Mouse (Mus musculus): ENCODE results near the gene Trim11.
"Not testable (repeated sequence)": the region's sequence is repeated elsewhere in the genome, so short reads cannot be mapped to it uniquely, and the experiment has no call there.

Trim11 gene

DNA sequence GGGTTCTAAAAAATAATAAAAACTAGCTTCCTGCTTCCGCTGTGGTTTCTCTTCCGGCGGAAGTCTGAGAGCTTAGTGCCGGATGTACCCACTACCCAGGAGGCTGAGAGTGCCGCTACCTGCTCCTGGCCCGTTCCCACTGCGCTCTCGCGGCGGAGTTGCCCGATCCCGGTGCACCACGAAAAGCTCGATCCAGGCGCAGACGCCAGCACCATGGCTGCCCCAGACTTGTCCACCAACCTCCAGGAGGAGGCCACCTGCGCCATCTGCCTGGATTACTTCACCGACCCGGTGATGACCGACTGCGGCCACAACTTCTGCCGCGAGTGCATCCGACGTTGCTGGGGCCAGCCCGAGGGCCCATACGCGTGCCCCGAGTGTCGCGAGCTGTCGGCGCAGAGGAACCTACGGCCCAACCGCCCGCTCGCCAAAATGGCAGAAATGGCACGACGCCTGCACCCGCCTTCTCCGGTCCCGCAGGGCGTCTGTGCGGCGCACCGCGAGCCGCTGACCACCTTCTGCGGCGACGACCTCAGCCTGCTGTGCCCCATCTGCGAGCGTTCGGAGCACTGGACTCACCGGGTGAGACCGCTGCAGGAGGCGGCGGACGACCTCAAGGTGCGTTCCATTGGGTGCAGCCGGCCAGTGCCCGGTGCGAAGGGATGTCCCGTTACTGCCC, at the start of gene Trim11:
Gene Trim11, plus strand, starts transcription at position 67 of the 679 bp plus-strand sequence.
- DNase-seq, result peak; percentile 75

- DNase-seq, result no peak
Measured at GRCm38 (mm10) chr11:58929055-58929454, 48.8 kb upstream of the Trim11 start.

DNA sequence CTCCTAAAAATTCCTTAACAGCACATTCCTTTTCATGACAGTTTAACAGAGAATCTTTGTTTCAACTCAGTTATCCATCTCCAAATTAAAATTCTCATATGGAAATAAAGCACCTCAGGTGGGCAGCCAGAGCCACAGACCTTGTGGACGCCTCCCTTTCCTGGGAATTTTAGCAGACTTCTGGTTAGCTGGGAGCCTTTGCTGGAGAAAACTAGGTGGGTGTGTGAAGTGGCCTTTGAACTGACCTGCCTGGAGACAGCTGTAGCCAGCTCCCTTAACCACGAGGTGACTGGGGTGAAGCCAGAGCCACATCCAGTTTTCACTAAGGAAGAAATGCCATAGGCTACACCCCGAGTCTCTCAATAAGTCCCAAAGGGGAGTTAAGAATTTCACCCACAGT, 48.3 kb upstream of the Trim11 start:
- DNase-seq, result no peak

GRCm38 (mm10) chr11:58930254-58930653, 47.6 kb upstream of the Trim11 start:
- DNase-seq, result no peak

- no peak for DNase-seq
Measured at GRCm38 (mm10) chr11:58931576-58931975, 46.3 kb upstream of the Trim11 start.

DNA sequence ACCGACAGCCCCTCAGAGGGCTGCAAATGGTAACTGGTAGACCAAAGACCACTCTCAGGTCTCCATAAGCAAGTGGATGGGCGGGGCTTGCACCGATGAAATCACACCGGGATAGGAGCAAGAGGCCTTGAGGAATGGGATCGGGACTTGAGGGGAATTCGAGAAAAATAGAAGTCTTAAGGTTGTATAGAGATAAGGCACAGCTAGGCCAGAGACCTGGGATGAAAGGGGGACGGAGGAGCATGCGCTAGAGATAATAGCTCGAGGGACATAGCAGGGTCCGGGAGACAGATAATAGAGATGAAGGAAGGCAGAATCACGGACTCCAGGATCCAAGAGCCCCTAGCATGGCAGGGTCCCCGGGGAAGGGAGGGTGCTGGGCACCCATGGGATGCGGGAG, 40.0 kb upstream of the Trim11 start:
- no peak for DNase-seq

GRCm38 (mm10) chr11:58938322-58939087, 39.4 kb upstream of the Trim11 start, which contains the start of gene Rnf187:
Rnf187 (minus strand) TSS chr11:58938916.
- DNase-seq, result peak; percentile 90

DNA sequence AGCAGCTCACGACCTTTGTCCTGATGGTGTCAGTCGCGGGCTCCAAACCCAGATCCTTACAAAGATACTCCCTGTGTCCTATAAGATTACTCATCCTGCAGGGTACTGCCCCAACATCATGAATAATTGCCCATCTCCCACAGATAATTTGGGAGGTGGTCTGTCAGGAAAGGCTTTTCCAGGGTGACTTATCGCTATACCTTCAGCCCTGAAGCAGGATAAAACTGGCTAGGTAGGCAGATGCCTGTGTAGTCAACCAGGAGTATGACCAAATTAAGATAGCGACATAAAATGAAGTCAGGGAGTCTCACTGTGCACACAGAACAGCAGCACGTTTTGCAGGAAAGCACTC, 38.8 kb upstream of the Trim11 start:
- no peak for DNase-seq

GRCm38 (mm10) chr11:58944136-58944535, 33.8 kb upstream of the Trim11 start:
- no peak for DNase-seq

DNA sequence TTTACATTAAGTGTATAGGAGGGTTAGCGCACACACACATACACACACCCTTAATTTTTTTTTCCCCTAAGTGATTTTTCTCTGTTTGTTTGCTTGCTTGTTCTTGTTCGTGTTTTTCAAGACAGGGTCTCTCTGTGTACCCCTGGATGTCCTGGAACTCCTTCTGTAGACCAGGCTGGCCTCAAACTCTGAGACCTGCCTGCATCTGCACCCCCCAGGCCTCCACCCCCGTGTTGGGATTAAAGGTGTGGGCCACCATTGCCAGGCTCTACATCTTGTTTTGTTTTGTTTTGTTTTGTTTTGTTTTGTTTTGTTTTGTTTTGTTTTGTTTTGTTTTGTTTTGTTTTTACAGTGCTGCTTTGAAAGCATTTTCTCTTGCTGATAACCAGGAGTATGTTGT, 30.6 kb upstream of the Trim11 start:
- no peak for DNase-seq

DNA sequence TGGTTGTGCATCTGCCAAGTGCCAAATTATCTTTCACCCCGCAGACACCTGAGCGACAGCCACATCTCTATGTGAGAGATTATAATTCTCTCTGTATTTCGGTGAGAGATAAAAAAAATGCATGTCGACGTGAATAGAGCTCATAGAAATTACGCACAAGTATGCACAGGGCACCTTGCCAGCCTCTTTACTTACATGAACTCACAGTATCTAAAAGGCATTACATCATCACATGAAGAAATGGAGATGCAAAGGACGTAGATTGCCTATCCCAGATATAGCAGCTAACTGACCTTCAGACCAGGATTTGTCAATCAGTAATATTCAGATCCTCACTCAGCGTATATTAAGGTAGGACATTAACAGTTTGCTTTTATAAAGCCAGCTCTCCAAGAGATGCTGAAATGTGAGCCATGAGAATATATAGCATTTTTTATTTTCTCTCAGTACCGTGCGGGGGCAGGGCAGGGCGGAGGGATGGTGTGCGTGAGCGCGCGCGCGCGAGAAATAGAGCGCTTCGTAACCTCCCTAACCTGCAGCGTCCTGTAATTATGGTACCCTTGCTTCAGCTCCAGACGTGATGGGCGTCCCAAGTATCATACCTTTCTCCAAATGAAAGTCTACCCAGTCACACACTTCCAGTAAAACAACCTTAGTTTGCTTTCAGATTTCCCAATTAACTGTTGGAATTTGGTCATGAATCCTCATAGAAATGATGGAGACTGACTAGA, 29.9 kb upstream of the Trim11 start:
- DNase-seq, result peak; percentile 59

GRCm38 (mm10) chr11:58948542-58949479, 29.1 kb upstream of the Trim11 start, which contains the start of gene Hist3h2ba:
Hist3h2ba (plus strand) TSS chr11:58948920.
- peak; percentile 81 for DNase-seq

DNA sequence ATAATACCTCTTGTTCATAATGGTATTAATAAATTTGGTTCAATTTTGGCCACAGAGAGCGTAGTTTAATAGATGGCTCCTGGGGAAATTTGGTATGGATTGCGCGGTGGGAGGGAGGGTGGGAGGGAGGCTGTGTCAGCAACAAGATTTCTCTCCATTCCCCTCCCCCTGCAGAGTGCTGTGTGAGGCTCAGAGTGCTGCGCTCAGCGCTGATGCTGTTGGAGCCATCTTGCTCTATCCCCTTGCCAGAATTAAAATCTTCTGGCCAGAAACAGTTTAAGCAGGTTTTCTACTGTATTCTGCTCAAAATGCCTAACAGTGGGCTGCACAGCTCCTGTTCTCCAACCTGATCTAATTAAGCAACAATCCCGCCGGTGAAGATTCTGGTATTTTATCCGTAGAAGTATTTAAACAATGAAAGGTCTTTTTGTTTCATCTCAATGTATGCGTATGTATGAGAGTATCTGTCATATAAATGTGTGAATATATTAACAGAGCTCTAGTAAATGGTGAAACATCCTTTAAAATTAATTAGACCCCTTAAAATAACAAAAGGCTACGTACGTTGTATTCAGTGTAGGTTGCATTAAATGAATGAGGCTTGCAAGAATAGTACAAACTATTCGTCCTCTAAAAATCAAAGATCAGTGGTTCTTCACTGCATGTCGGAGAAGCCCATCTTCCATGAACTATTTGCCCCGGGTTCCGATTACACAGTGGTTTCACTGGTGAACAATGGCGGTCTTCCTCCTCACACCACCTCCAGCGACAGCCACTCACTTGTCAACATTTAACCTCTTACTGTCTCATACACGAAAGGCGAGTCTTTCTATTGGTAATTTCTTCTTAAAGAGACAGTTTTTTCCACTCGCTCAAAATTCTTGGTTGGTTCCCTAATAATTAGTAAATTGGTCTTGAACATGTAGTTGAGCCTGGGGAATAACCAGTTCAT, 28.1 kb upstream of the Trim11 start:
- no peak for DNase-seq

- DNase-seq, result no peak
Measured at GRCm38 (mm10) chr11:58951210-58951609, 26.7 kb upstream of the Trim11 start.

- DNase-seq, result peak; percentile 67
Measured at GRCm38 (mm10) chr11:58953351-58954169, 24.3 kb upstream of the Trim11 start.

GRCm38 (mm10) chr11:58954170-58954419, 23.8 kb upstream of the Trim11 start:
- DNase-seq, result not testable (repeated sequence)

DNA sequence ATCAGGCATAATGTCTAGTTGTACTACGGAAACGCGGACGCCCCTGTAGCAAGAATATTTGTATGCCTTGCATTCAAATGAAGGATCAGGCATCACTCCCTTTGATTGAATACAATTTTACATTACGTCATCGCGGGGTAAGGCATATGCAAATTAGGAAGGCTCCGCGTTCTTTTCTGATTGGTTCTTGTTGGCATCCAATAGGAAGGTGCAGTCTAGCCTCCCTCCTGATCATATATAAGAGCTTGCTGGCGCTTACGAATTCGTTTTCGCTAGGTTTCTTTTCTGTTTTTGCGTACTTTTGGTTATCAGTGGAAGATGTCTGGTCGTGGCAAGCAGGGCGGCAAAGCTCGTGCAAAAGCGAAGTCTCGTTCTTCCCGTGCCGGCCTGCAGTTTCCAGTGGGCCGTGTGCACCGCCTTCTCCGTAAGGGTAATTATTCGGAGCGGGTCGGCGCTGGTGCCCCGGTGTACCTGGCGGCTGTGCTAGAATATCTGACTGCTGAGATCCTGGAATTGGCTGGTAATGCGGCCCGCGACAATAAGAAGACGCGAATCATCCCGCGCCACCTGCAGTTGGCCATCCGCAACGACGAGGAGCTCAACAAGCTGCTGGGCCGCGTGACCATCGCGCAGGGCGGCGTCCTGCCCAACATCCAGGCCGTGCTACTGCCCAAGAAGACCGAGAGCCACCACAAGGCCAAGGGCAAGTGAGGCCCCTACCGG, 23.3 kb upstream of the Trim11 start, which contains the start of the genes Hist3h2a and Trim17:
Gene Hist3h2a, plus strand, starts transcription at position 266 of the 723 bp plus-strand sequence.
Gene Trim17, plus strand, starts transcription at position 266 of the 723 bp plus-strand sequence.
- DNase-seq, result peak; percentile 83

DNA sequence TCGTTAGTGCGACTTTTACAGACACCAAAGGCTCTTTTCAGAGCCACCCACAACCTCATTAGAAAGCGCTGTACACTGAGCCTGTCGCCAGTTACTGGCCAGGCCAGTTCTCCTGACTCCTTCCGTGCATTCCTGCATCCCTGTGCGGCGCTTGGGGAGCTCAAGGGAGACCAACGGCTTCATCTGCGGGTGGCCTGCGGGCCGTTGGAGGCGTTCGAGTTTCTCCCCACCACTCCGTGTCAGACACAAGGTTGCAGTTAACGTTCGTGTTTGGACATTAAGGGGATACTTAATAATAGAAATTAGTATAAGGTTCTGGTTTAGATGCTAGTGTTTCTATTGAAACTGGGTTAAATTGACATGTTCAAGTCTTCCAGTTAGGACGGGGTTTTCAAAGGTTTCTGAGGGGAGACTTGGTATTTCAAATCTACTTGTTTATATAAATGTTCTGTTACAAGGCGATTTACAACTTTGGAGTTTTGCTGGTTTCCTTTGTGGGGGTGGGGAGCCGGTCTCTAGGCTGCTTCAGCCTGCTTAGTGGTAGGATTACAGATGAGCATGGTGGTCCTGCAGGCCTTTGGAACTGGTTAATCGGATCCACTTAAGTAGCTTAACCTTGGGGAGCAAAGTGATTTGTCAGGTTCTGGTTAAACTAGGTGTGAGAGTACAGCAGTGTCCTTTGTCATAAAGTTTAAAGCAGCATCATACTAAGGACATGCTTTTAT, 22.6 kb upstream of the Trim11 start:
- DNase-seq, result peak; percentile 45

- no peak for DNase-seq
Measured at GRCm38 (mm10) chr11:58955868-58956257, 22.0 kb upstream of the Trim11 start.

All from thymus, postnatal 25 days (tissue).